Mouse (Mus musculus): Measurements from ENCODE around the gene Mrln. TPM values are rescaled to one million over a fixed set of nuclear protein-coding genes. Genes with fewer than 3 reads are reported as not detected.
A peak's percentile ranks its signal among the peaks of the same experiment; 100 is the strongest.

The Mrln gene
- polyA plus RNA-seq, 1 experiment from 2014 or later, result 73.9 TPM

GRCm38 (mm10) chr10:70254666-70255065 lies 50.2 kb downstream of the Mrln start:
- Histone ChIP-seq H3K27ac (replicated peaks; ENCODE audit: low read depth, low read length) (no peak overlapping the region), H3K4me3 (ENCODE audit: low read depth, low read length) (no peak overlapping the region), H3K4me2 (ENCODE audit: low read depth, low read length) (no peak overlapping the region), H3K36me3 (ENCODE audit: control insufficient read depth, insufficient read depth, low read length) (no peaks in the 10 kb centered on the region), H3K9me3 (ENCODE audit: control insufficient read depth, low read length) (no peaks in the 10 kb centered on the region), H3K27me3 (replicated peaks; ENCODE audit: control insufficient read depth, insufficient read depth, low read length) (no peaks in the 10 kb centered on the region), H3K9ac (ENCODE audit: low read depth, low read length) (no peak overlapping the region), H3K4me1 (ENCODE audit: control insufficient read depth, insufficient read depth, low read length) (no peaks in the 10 kb centered on the region)
- DNase-seq (ENCODE audit: low spot score), result no peak
- whole genome bisulfite sequencing, result 72% methylated on average over 4 of the region's 4 CpGs
- ATAC-seq (ENCODE audit: low read depth), result no peak

GRCm38 (mm10) chr10:70255601-70256210 lies 51.2 kb downstream of the Mrln start:
- H3K9ac ChIP-seq (ENCODE audit: low read depth, low read length), result no peak overlapping the region
- no peak overlapping the region for H3K27ac ChIP-seq (replicated peaks; ENCODE audit: low read depth, low read length)
- H3K36me3 ChIP-seq (ENCODE audit: control insufficient read depth, insufficient read depth, low read length), result no peaks in the 10 kb centered on the region
- WGBS, result 85% methylated on average over 15 of the region's 15 CpGs
- H3K4me3 ChIP-seq (ENCODE audit: low read depth, low read length), result no peak overlapping the region
- no peak overlapping the region for H3K4me2 ChIP-seq (ENCODE audit: low read depth, low read length)
- ATAC-seq (ENCODE audit: low read depth) (no peak), DNase-seq (ENCODE audit: low spot score) (no peak)
- H3K27me3 ChIP-seq (replicated peaks; ENCODE audit: control insufficient read depth, insufficient read depth, low read length), result no peaks in the 10 kb centered on the region
- no peaks in the 10 kb centered on the region for H3K9me3 ChIP-seq (ENCODE audit: control insufficient read depth, low read length)
- H3K4me1 ChIP-seq (ENCODE audit: control insufficient read depth, insufficient read depth, low read length), result no peaks in the 10 kb centered on the region

GRCm38 (mm10) chr10:70257029-70257428 lies 52.6 kb downstream of the Mrln start:
- no peaks in the 10 kb centered on the region for H3K36me3 ChIP-seq (ENCODE audit: control insufficient read depth, insufficient read depth, low read length)
- H3K9ac ChIP-seq (ENCODE audit: low read depth, low read length), result no peak overlapping the region
- no peak overlapping the region for H3K4me3 ChIP-seq (ENCODE audit: low read depth, low read length)
- H3K9me3 ChIP-seq (ENCODE audit: control insufficient read depth, low read length), result no peaks in the 10 kb centered on the region
- DNase-seq (ENCODE audit: low spot score) (no peak), ATAC-seq (ENCODE audit: low read depth) (no peak)
- 81% methylated on average over 4 of the region's 4 CpGs for WGBS
- H3K27me3 ChIP-seq (replicated peaks; ENCODE audit: control insufficient read depth, insufficient read depth, low read length), result no peaks in the 10 kb centered on the region
- H3K4me1 ChIP-seq (ENCODE audit: control insufficient read depth, insufficient read depth, low read length), result no peaks in the 10 kb centered on the region
- no peak overlapping the region for H3K27ac ChIP-seq (replicated peaks; ENCODE audit: low read depth, low read length)
- H3K4me2 ChIP-seq (ENCODE audit: low read depth, low read length), result no peak overlapping the region

- no peaks in the 10 kb centered on the region for H3K27me3 ChIP-seq (replicated peaks; ENCODE audit: control insufficient read depth, insufficient read depth, low read length)
- 63% methylated on average over 4 of the region's 4 CpGs for WGBS
Observed at GRCm38 (mm10) chr10:70260904-70261303, 56.4 kb downstream of the Mrln start.

GRCm38 (mm10) chr10:70262051-70262450 lies 57.6 kb downstream of the Mrln start:
- Histone ChIP-seq H3K9ac (ENCODE audit: low read depth, low read length) (no peak overlapping the region), H3K4me2 (ENCODE audit: low read depth, low read length) (no peak overlapping the region), H3K9me3 (ENCODE audit: control insufficient read depth, low read length) (no peaks in the 10 kb centered on the region), H3K4me3 (ENCODE audit: low read depth, low read length) (no peak overlapping the region), H3K4me1 (ENCODE audit: control insufficient read depth, insufficient read depth, low read length) (no peaks in the 10 kb centered on the region), H3K36me3 (ENCODE audit: control insufficient read depth, insufficient read depth, low read length) (no peaks in the 10 kb centered on the region), H3K27ac (replicated peaks; ENCODE audit: low read depth, low read length) (no peak overlapping the region), H3K27me3 (replicated peaks; ENCODE audit: control insufficient read depth, insufficient read depth, low read length) (no peaks in the 10 kb centered on the region)
- DNase-seq (ENCODE audit: low spot score), result no peak
- no peak for ATAC-seq (ENCODE audit: low read depth)
- 72% methylated on average over 3 of the region's 3 CpGs for WGBS

More at GRCm38 (mm10) chr10:70260904-70261303, 56.4 kb downstream of the Mrln start:
- Histone ChIP-seq H3K27ac (replicated peaks; ENCODE audit: low read depth, low read length) (no peak overlapping the region), H3K4me3 (ENCODE audit: low read depth, low read length) (no peak overlapping the region), H3K9ac (ENCODE audit: low read depth, low read length) (no peak overlapping the region), H3K4me1 (ENCODE audit: control insufficient read depth, insufficient read depth, low read length) (no peaks in the 10 kb centered on the region), H3K36me3 (ENCODE audit: control insufficient read depth, insufficient read depth, low read length) (no peaks in the 10 kb centered on the region), H3K4me2 (ENCODE audit: low read depth, low read length) (no peak overlapping the region), H3K9me3 (ENCODE audit: control insufficient read depth, low read length) (no peaks in the 10 kb centered on the region)
- no peak for ATAC-seq (ENCODE audit: low read depth)
- DNase-seq (ENCODE audit: low spot score), result no peak

GRCm38 (mm10) chr10:70263681-70264189 lies 59.3 kb downstream of the Mrln start:
- Histone ChIP-seq H3K36me3 (ENCODE audit: control insufficient read depth, insufficient read depth, low read length) (no peaks in the 10 kb centered on the region), H3K9me3 (ENCODE audit: control insufficient read depth, low read length) (no peaks in the 10 kb centered on the region), H3K9ac (ENCODE audit: low read depth, low read length) (no peak overlapping the region), H3K4me1 (ENCODE audit: control insufficient read depth, insufficient read depth, low read length) (no peaks in the 10 kb centered on the region), H3K27ac (replicated peaks; ENCODE audit: low read depth, low read length) (no peak overlapping the region), H3K4me3 (ENCODE audit: low read depth, low read length) (no peak overlapping the region), H3K4me2 (ENCODE audit: low read depth, low read length) (no peak overlapping the region), H3K27me3 (replicated peaks; ENCODE audit: control insufficient read depth, insufficient read depth, low read length) (no peaks in the 10 kb centered on the region)
- ATAC-seq (ENCODE audit: low read depth), result peak; percentile 44; the same call in 1 of the 2 replicates
- no peak for DNase-seq (ENCODE audit: low spot score)
- 79% methylated on average over 4 of the region's 4 CpGs for WGBS

GRCm38 (mm10) chr10:70264337-70265036 lies 60.0 kb downstream of the Mrln start:
- Histone ChIP-seq H3K4me3 (ENCODE audit: low read depth, low read length) (no peak overlapping the region), H3K9me3 (ENCODE audit: control insufficient read depth, low read length) (no peaks in the 10 kb centered on the region), H3K9ac (ENCODE audit: low read depth, low read length) (no peak overlapping the region), H3K36me3 (ENCODE audit: control insufficient read depth, insufficient read depth, low read length) (no peaks in the 10 kb centered on the region), H3K4me1 (ENCODE audit: control insufficient read depth, insufficient read depth, low read length) (no peaks in the 10 kb centered on the region), H3K27ac (replicated peaks; ENCODE audit: low read depth, low read length) (no peak overlapping the region), H3K4me2 (ENCODE audit: low read depth, low read length) (no peak overlapping the region), H3K27me3 (replicated peaks; ENCODE audit: control insufficient read depth, insufficient read depth, low read length) (no peaks in the 10 kb centered on the region)
- ATAC-seq (ENCODE audit: low read depth) (no peak), DNase-seq (ENCODE audit: low spot score) (no peak)
- WGBS, result 87% methylated on average over 9 of the region's 9 CpGs

GRCm38 (mm10) chr10:70266501-70266900 lies 62.0 kb downstream of the Mrln start:
- WGBS, result 81% methylated on average over 6 of the region's 6 CpGs
- DNase-seq (ENCODE audit: low spot score) (no peak), ATAC-seq (ENCODE audit: low read depth) (no peak)
- Histone ChIP-seq H3K27me3 (replicated peaks; ENCODE audit: control insufficient read depth, insufficient read depth, low read length) (no peaks in the 10 kb centered on the region), H3K36me3 (ENCODE audit: control insufficient read depth, insufficient read depth, low read length) (no peaks in the 10 kb centered on the region), H3K9ac (ENCODE audit: low read depth, low read length) (no peak overlapping the region), H3K4me3 (ENCODE audit: low read depth, low read length) (no peak overlapping the region), H3K4me2 (ENCODE audit: low read depth, low read length) (no peak overlapping the region), H3K4me1 (ENCODE audit: control insufficient read depth, insufficient read depth, low read length) (no peaks in the 10 kb centered on the region), H3K27ac (replicated peaks; ENCODE audit: low read depth, low read length) (no peak overlapping the region), H3K9me3 (ENCODE audit: control insufficient read depth, low read length) (no peaks in the 10 kb centered on the region)
